Mouse (Mus musculus) v-Abl transformed pro-B cells (cell line): ENCODE measurements around the gene Dgkh.

Experiments used
- in situ Hi-C, 2 experiments: fragments of 400-800 bp; cut with MboI; formaldehyde crosslinking; loops; one replicate each; pipeline ENCODE4 v1.15.1; 2025; ENCODE audit not compliant: unreplicated experiment in 2 of 2

Dgkh gene

GRCm38 (mm10) chr14:78684171-78684570 lies 48.4 kb downstream of the Dgkh start:
- in situ Hi-C loops, result no loop called here

- in situ Hi-C loops, result loop anchor here (5.0 to 10.0 kb wide), 4 partner anchors 166 to 646 kb away; partner anchors contain the start of gene Vwa8 (in 2 of the 2)
Measured at GRCm38 (mm10) chr14:78678981-78679380, 53.6 kb downstream of the Dgkh start.

DNA sequence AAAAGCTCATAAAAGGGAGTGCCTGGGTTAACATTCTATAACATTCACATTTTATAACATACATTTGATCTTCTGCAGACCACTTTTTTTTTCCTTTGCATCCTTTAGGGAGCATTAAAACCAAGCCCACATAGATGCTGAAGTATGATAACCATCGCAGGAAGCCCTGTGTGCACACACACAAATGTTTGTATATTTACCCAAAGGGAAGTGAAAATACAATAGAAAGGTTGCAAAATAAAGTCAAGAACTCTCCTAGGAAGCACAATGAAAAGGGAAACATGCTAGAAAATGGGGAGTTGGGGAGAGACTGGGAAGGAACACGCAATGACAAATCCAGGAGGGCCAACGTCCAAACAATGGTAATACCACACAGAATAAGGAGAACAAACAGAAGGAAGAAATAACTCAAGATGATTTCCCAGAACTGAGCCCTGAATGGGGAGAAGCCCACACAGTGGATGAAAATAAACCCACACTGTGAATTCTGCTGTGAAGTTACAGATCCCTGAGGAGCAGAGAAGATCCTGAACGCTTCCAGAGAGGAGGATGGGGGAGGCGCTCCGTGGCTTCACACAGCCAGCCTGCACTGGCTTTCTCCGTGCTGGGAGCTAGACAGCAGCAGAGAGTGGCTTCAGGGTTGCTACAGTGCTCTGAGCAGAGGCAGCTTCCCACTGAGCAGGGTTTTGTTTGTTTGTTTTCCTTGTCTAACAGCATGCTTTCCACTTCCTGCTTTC lies 54.6 kb downstream of the Dgkh start:
- in situ Hi-C loops, result loop anchor here (5.0 to 10.0 kb wide), 4 partner anchors 167 to 647 kb away; partner anchors contain the start of gene Vwa8 (in 2 of the 2)

GRCm38 (mm10) chr14:78676457-78676856 lies 56.1 kb downstream of the Dgkh start:
- in situ Hi-C loops, result loop anchor here (5.0 to 10.0 kb wide), 4 partner anchors 168 to 648 kb away; partner anchors contain the start of gene Vwa8 (in 2 of the 2)

DNA sequence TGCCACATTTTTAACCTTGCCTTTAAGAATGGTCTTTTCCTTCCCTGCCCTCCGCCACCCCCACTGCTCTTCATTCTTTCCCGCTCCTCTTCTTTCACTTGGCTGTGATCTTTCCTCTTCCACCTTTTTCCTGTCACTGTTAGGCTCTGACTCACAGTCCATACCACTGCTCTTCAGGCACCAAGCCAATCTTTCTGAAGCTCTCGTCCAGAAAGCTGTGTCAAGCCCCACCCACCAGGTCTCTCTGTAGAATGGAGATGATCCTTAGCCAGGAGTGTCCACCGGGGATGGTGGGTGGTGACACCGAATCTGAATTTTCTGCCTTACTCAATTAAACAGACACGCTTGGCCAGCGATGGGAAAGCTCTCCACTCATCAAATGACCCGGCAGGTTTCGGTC lies 58.0 kb downstream of the Dgkh start:
- in situ Hi-C loops, result loop anchor here (5.0 to 25.0 kb wide), 8 partner anchors 170 to 988 kb away; partner anchors contain the start of genes Vwa8 (in 2 of the 2), Cnmd (in 1 of the 2) and Kbtbd6 (in 1 of the 2)

DNA sequence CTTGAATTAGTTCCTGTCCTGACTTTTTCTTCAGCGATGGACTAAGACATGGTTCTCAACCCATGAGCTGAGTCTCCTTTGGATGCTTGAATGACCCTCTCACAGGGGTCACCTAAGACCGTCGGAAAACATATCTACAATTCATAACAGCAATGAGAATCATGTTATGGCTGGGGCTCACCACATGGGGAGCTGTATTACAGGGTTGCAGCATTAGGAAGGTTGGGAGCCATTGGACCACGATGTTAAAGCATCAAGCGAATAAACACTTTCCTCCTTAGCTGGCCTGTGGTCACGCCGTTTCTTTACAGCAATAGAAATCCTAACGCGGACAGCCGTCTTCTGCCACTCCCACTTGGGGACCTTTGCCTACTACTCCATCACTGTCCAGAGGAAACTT lies 62.6 kb downstream of the Dgkh start:
- in situ Hi-C loops, result loop anchor here (5.0 to 25.0 kb wide), 7 partner anchors 175 to 992 kb away; partner anchors contain the start of genes Cnmd (in 1 of the 2), Kbtbd6 (in 1 of the 2) and Vwa8 (in 1 of the 2)

DNA sequence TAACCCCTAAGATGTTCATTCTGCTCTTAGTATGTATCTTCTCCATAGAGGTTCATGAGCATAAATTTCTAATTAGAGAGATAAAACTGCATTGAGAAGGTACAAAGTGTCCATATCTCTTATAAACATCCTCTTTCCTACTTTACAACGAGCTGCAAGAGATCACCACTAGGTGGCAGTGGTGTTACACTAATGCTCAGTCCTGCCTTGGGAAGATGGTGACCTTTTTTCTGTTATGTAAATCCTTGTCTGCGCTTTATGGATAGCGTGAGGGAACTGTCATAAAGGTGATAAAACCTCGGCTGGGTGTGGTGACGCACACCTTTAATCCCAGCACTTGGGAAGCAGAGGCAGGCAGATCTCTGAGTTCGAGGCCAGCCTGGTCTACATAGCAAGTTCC lies 64.3 kb downstream of the Dgkh start:
- in situ Hi-C loops, result loop anchor here in 1 of 2 experiments (5.0 to 25.0 kb wide), 4 partner anchors 439 to 994 kb away; partner anchors contain the start of genes Cnmd and Kbtbd6

DNA sequence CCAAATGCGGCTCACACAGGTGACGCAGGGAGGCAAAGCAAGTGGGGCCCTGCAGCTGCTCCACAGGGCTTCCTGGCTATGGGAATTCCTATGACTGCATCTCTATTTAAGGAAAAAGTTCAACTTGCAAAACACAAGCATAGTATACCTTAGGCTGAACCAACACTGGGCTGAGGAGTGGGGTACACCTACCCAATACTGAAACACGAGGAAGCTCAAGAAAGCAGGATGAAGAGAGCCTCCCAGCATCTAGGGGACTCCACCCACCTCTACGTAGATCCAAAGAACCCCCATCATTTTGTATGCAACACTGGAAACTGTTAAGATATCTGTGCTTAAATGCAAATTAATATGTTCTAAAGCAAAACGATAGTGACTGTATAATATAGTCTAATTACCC lies 64.8 kb downstream of the Dgkh start:
- in situ Hi-C loops, result loop anchor here in 1 of 2 experiments (5.0 to 25.0 kb wide), 4 partner anchors 440 to 995 kb away; partner anchors contain the start of genes Cnmd and Kbtbd6

GRCm38 (mm10) chr14:78662641-78663040 lies 69.9 kb downstream of the Dgkh start:
- in situ Hi-C loops, result loop anchor here in 1 of 2 experiments (10.0 to 25.0 kb wide), 3 partner anchors 662 to 1000 kb away; partner anchors contain the start of genes Cnmd and Kbtbd6

GRCm38 (mm10) chr14:78661462-78661861 lies 71.1 kb downstream of the Dgkh start:
- in situ Hi-C loops, result loop anchor here in 1 of 2 experiments (10.0 to 25.0 kb wide), 3 partner anchors 663 to 1001 kb away; partner anchors contain the start of genes Cnmd and Kbtbd6

DNA sequence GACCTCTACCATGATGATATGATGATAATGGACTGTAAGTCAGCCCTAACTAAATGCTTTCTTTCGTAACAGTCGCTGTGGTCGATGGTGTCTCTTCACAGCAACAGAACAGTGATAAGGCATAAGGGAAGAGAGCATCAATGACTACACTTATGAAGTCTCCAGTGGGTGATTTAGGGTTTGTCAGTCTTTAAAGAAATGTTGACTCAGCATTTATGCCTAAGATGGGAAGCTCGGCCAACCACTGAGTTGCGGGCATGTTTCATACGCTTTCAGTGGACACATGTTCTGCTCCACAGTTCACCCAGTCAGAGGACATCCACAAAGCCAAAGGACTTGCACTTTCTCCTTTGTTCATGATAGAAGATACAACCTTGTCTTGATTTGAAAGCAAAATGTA lies 73.9 kb downstream of the Dgkh start:
- in situ Hi-C loops, result loop anchor here in 1 of 2 experiments (25.0 kb wide), 2 partner anchors 804 to 1004 kb away; partner anchors contain the start of genes Cnmd and Kbtbd6

DNA sequence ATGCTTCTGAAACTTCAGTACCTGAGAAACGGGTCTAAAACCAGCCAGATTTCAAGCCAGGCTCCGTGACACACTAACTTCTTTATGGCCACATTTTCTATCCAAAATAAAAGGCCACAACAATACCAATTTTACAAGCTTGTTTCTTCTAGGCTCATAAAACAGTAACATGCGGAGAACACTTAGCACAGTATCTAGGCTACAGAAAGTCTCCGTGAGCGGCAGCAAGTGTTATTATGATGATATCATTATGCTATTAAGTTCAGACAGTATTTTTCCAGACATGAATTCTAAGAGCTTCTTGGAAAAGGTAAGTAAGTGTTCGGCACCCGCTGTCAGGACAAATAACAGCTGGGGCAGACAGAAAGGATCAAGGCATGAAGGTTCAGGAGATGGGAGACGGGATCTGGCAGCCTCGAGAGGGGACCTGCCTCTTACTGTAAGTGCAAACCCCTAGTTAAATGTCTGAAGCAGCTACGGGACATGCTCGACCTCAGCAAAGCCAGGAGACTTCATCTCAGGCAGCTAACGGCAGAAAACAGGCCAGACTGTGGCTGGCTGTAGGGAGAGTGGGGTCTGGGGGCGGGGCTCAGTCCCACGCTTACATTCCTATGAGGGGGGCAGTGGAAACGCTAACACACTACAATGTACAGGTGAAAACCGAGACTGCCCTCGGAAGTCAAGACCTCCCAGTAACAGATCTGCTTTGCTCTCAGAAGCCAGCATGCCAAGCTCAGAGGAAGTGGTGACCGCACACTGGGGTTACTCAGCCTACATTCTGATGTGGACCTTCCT lies 75.5 kb downstream of the Dgkh start:
- in situ Hi-C loops, result loop anchor here in 1 of 2 experiments (25.0 kb wide), 2 partner anchors 805 to 1005 kb away; partner anchors contain the start of genes Cnmd and Kbtbd6

- in situ Hi-C loops, result loop anchor here (5.0 to 25.0 kb wide), 3 partner anchors 807 to 1513 kb away; partner anchors contain the start of genes Cnmd (in 1 of the 2) and Kbtbd6 (in 1 of the 2)
Measured at GRCm38 (mm10) chr14:78654939-78655556, 77.5 kb downstream of the Dgkh start.

GRCm38 (mm10) chr14:78654196-78654595 lies 78.4 kb downstream of the Dgkh start:
- in situ Hi-C loops, result loop anchor here (5.0 to 25.0 kb wide), 3 partner anchors 808 to 1512 kb away; partner anchors contain the start of genes Cnmd (in 1 of the 2) and Kbtbd6 (in 1 of the 2)

DNA sequence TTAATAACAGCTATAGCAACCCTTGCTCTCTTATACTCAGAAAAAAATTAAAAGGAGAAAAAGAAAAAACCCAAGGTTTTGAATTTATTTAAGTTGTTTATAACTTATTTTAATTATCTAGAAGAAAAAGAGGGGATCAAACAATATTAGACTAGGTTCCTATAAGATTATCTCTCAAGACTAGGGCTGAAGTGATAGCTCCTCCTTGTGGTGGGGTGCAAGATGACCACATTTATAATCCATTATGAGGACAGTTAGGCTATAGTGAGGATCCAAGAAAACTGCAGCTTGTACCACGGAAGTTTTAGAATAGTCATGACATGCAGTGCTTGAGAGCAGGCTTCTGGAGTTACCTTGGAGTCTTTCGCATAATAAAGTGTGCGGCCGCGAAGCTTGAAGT lies 79.2 kb downstream of the Dgkh start:
- in situ Hi-C loops, result loop anchor here (5.0 to 25.0 kb wide), 3 partner anchors 809 to 1511 kb away; partner anchors contain the start of genes Cnmd (in 1 of the 2) and Kbtbd6 (in 1 of the 2)

DNA sequence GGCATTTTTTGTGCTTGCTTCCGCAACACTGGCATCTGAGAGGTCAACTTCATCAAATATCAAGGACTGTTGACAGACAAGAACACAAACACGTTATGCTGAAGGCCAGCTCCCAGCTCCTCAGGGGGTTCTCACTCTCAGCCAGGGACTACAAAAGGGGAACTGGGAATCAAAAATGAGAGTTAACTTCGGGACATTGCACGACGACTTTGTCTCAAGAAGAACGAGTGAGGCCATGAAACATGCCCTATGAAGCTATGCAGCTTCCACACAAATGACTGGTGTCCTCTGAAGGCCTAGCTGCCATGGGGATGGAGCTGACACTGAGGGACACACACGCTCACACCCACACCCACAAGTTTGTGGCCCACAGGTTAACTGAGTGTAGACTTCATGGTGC lies 80.9 kb downstream of the Dgkh start:
- in situ Hi-C loops, result loop anchor here (5.0 to 25.0 kb wide), 3 partner anchors 811 to 1509 kb away; partner anchors contain the start of genes Cnmd (in 1 of the 2) and Kbtbd6 (in 1 of the 2)

GRCm38 (mm10) chr14:78650379-78651095 lies 82.0 kb downstream of the Dgkh start:
- in situ Hi-C loops, result loop anchor here (5.0 to 25.0 kb wide), 3 partner anchors 812 to 1508 kb away; partner anchors contain the start of genes Cnmd (in 1 of the 2) and Kbtbd6 (in 1 of the 2)

DNA sequence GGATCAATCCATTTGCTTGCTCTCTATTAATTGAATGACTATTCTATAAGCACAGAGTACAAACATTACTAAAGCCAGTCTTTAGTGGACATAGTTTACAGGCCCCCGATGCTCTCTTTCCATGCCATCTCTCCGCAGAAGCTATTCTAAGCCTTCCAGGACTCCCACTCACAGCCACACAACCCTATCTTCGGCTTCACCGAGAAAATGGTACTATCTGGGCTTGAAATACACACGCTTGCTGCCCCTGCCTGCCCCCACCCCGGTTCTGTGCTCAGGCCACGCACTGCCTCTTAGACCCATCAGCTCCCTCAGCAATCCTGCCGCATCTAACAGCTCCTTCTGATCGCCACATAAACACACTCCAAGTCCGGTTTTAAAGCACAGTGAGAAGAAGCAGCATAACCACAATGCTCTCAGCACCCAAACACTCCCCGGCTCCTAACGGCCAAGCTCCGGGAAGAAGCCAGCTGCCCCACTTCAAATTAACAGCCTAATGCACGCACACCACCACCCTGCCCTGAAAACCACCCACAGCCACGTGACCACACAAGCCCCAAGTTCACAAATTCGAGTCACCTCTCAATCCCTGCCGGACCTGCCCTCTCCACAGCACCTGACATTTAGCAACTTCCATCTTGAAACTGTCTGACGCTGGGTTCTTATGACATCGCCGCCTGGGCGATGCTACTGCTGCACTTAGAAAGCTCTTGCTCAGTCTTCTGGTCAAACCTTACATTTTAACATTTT lies 82.9 kb downstream of the Dgkh start:
- in situ Hi-C loops, result loop anchor here (5.0 to 25.0 kb wide), 4 partner anchors 813 to 1512 kb away; partner anchors contain the start of genes Cnmd (in 2 of the 2) and Kbtbd6 (in 1 of the 2)
